Mouse (Mus musculus): ENCODE data around the gene Epb41l3. TPM values are rescaled to one million over a fixed set of nuclear protein-coding genes. Genes with fewer than 3 reads are reported as not detected.
"Not testable (repeated sequence)": the region's sequence is repeated elsewhere in the genome, so short reads cannot be mapped to it uniquely, and the experiment has no call there.

Gene Epb41l3
- polyA plus RNA-seq, 3 experiments from 2014 or later = 0.16 to 0.98 (median 0.34) TPM

- no peak for ATAC-seq
Measured at GRCm38 (mm10) chr17:69109216-69109615, 33.7 kb downstream of the Epb41l3 start.

- ATAC-seq = no peak
Measured at GRCm38 (mm10) chr17:69112232-69112631, 36.7 kb downstream of the Epb41l3 start.

- ATAC-seq = no peak
Measured at GRCm38 (mm10) chr17:69119183-69119582, 43.7 kb downstream of the Epb41l3 start.

GRCm38 (mm10) chr17:69120533-69121358, 45.3 kb downstream of the Epb41l3 start:
- no peak for ATAC-seq

- ATAC-seq = not testable (repeated sequence)
Measured at GRCm38 (mm10) chr17:69122403-69122802, 46.9 kb downstream of the Epb41l3 start.

- ATAC-seq = no peak
Measured at GRCm38 (mm10) chr17:69127436-69127835, 52.0 kb downstream of the Epb41l3 start.

- ATAC-seq = no peak
Measured at GRCm38 (mm10) chr17:69127981-69128380, 52.5 kb downstream of the Epb41l3 start.

- ATAC-seq = no peak
Measured at GRCm38 (mm10) chr17:69129434-69129833, 54.0 kb downstream of the Epb41l3 start.

GRCm38 (mm10) chr17:69143017-69143416, 67.5 kb downstream of the Epb41l3 start:
- no peak for ATAC-seq

- ATAC-seq = no peak
Measured at GRCm38 (mm10) chr17:69150826-69151225, 75.3 kb downstream of the Epb41l3 start.

GRCm38 (mm10) chr17:69151281-69151680, 75.8 kb downstream of the Epb41l3 start:
- ATAC-seq = no peak

GRCm38 (mm10) chr17:69155034-69155433, 79.6 kb downstream of the Epb41l3 start:
- ATAC-seq = no peak

- ATAC-seq = no peak
Measured at GRCm38 (mm10) chr17:69156522-69157100, 81.1 kb downstream of the Epb41l3 start.

- ATAC-seq = no peak
Measured at GRCm38 (mm10) chr17:69157101-69157808, 81.8 kb downstream of the Epb41l3 start.

- ATAC-seq = no peak
Measured at GRCm38 (mm10) chr17:69157809-69158185, 82.3 kb downstream of the Epb41l3 start.

GRCm38 (mm10) chr17:69158690-69159089, 83.2 kb downstream of the Epb41l3 start:
- ATAC-seq = no peak

GRCm38 (mm10) chr17:69162731-69163130, 87.2 kb downstream of the Epb41l3 start:
- no peak for ATAC-seq

- no peak for ATAC-seq
Measured at GRCm38 (mm10) chr17:69176949-69177501, 101.5 kb downstream of the Epb41l3 start.

- ATAC-seq = no peak
Measured at GRCm38 (mm10) chr17:69177954-69178353, 102.5 kb downstream of the Epb41l3 start.

GRCm38 (mm10) chr17:69180905-69181559, 105.5 kb downstream of the Epb41l3 start:
- no peak for ATAC-seq

- no peak for ATAC-seq
Measured at GRCm38 (mm10) chr17:69181560-69182316, 106.3 kb downstream of the Epb41l3 start.

GRCm38 (mm10) chr17:69187794-69188193, 112.3 kb downstream of the Epb41l3 start:
- ATAC-seq = no peak

Measured in inflammation-experienced regulatory T-cells, adult 6 months (primary cell).